Mouse (Mus musculus): ENCODE data around the gene Olfr11.

The Olfr11 gene

DNA sequence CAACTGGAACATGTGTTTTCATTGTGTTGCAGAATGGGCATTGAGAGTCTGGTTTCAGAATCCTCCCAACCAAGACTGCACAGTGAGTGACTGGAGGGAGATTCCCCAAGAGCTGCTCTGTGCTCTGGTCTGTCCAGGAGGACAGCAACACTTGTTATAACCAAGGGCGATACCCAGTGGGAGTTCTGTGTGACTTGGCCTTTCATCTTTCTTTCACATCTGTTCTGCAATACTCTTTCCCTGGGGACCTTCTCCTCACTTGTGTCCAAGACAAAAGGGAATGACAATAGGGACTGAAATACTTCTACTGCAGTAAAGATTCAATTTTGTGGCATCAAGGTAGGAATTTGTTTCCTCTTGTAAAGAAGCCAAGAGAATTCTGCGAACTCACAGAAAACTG is at the start of gene Olfr11:
Gene Olfr11, minus strand, starts transcription at position 101 of the 400 bp plus-strand sequence.
- DNase-seq (ENCODE audit: low read depth, low spot score), result no peak

DNA sequence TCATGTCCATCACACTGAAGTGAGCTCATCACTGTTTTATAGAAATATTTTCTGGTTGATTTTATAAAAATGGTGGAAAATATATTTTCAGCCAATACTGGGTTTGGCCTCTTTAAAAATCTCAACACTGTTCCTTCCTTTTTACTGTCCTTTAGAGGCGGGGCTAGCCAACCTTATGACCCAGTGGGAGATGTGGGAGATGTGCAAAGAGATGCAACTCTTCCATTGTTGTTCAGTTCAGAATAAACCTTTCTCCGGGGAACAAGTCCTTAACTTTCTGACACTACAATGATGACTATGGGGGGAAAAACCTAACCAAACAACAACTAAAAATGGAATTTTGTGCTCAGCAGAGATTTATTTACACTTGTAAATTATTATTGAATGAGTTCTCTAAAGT is 35.0 kb upstream of the Olfr11 start, which contains the start of gene Olfr1360:
Gene Olfr1360, minus strand, starts transcription at position 101 of the 400 bp plus-strand sequence.
- no peak for DNase-seq (ENCODE audit: low read depth, low spot score)

DNA sequence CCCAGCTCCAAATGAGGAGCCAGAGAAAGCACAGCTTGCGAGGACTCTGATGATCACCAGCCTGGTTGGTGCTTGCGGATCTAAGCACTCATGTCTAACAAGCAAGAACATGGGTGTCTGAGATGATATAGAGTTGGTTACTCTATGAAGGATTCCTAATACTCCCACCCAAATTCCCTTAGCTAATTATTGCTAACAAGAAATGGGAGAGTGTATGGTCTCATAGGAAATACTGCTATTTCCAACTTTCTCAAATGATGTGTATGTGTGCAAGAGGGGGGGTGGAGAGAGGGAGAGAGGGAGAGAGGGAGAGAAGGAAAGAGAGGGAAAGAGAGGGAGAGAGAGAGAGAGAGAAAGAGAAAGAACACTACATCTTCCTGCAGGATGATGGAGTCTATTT is 21.0 kb upstream of the Olfr11 start, which contains the start of gene Olfr1361:
Gene Olfr1361, minus strand, starts transcription at position 101 of the 400 bp plus-strand sequence.
- DNase-seq (ENCODE audit: low read depth, low spot score), result no peak

DNA sequence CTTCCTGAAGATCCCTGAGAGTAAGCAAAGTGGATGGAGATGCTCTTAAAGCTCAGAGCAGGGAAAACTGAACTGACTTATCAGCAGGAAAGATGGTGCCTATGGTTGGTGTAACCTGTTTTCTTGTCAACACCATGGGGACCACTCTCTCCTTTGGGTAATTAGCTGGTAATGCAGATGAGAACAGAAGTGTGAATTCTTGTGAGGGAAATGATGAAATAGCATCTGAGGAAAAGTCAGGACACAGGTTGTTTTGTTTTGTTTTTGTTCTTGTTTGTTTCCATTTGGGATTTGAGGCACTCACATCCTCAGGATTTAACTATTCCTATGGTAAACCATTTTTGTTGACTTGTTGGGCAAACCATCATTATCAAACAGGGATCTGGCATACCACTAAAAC is 28.4 kb downstream of the Olfr11 start, which contains the start of gene Olfr1362:
Gene Olfr1362, minus strand, starts transcription at position 101 of the 400 bp plus-strand sequence.
- no peak for DNase-seq (ENCODE audit: low read depth, low spot score)

DNA sequence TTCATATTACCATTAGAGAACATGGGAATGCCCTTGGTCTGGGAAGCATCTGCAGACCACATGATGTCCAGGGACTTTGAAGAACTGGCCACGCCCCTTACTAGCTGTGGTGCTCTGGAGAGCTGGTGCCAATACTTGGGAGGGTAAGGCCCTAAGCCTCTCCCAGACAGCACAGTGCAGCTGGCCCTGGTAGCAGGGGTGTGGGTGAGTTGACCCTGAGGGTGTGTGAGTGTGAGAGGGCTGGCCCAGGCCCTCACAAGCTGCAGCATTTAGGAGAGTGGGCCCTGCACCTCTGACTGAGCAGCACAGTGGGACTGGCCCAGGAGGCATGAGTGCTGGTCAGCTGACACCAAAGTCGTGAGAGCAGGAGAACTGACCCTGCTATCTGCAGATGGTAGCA is 50.7 kb downstream of the Olfr11 start:
- no peak for DNase-seq (ENCODE audit: low read depth, low spot score)

Measured in c-Kit-negative CD71-positive TER-119-positive erythroid progenitor cells, embryonic 14.5 days (primary cell).